Mouse (Mus musculus) brain, embryonic 14.5 days (tissue): ENCODE data around the gene Angptl4.

Experiments
- CTCF ChIP-seq: fragments of 200-500 bp; IDR thresholded peaks from 2 replicates; pipeline ENCODE4 v1.5.1; 2012; ENCODE audit warnings: inconsistent platforms, mild to moderate bottlenecking, moderate library complexity, borderline replicate concordance; ENCODE audit not compliant: insufficient read depth, insufficient read length; ENCODE audit errors: extremely low read depth
- POLR2A ChIP-seq: fragments of 200-500 bp; IDR thresholded peaks from 2 replicates; pipeline ENCODE4 v1.6.1; 2012; ENCODE audit warnings: mild to moderate bottlenecking, inconsistent platforms, borderline replicate concordance; ENCODE audit not compliant: poor library complexity, insufficient read depth, insufficient read length, severe bottlenecking; ENCODE audit errors: extremely low read depth

DNA sequence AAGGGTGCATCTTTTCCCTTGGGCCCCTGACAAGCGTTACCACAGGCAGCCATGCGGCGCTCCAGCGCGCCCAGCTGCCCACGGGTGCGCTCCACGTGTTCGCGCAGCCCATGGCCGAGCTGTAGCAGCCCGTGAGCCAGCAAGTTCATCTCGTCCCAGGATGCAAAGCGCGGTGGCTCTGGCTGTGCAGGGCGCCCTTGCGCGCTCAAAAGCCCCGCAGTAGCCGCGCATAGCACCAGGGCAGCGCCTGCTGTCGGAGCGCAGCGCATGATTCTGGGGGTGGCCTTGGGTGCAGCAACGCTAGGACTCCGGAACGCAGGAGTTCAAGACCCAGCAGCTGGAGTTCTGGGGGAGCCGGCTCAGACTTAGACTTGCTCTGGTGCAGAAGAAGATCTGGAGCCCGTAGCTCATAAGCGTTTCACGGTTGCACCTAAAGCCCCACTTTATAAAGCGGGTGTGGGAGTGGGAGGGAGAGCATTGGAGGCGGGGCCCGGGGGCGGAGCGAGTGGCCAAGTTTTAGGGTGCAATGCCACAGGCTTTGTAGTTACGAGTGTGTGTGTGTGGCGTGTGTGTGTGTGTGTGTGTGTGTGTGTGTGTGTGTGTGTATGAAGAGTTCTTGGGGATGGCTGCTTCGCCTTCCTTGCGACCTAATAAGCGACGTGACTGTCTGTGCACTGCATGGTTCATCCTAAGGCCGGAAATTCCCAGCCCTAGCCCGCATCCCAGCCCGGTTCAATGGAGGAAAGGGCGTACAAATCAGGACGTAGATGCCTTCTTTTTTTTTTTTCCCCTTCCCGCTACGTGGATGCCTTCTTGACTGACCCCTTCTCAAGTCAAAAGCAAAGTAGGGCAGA lies at the start of gene Angptl4:
- TF ChIP-seq CTCF (no peak), POLR2A (no peak)
